ENCODE assay signal across 26 mouse cellular contexts in the genomic region with DNA sequence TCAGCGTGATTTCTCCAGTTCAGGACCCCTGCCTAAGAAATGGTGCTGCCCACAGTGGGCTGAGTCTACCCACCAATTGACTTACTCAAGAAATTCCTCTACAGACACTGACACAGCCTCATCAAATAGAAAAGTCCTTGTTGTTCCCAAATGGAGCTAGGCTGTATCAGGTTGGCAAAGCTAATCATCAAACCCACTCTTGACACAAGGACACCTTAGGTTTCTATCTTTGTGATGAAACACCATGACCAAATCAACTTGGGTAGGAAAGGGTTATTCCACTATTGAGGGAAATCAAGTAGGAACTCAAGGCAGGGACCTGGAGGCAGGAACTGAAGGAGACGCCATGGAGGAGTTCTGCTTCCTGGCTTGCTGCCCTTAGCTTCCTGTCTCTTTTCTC. TPM values are rescaled to one million over a fixed set of nuclear protein-coding genes. Genes with fewer than 3 reads are reported as not detected.
"Had no signal": no experiment of that assay in that cellular context is flagged by ENCODE, and none has a peak within 500 bp of the region (broad histone marks: within the 10 kb centered on the region; RNA-seq: fewer than 3 reads in every experiment).

A gene (plus strand): TSS at position 301 of the 400 bp plus-strand sequence.

- DNase-seq: lung, adult 18-20 months; lung, embryonic 14.5 days; lung, postnatal 10 days; lung, postnatal 4 days; midbrain, embryonic 14.5 days; retina, postnatal 1 day; right cerebral cortex, adult 18-20 months; right cerebral cortex, postnatal 25 days; right cerebral cortex, postnatal 4 days; spleen, adult 18-20 months; thymus, adult 2 months; thymus, postnatal 25 days; thymus, postnatal 4 days had no signal

- H3K36me3 ChIP-seq: midbrain, embryonic 10.5 days; midbrain, embryonic 12.5 days; neural tube, embryonic 13.5 days; neural tube, embryonic 15.5 days; stomach, embryonic 15.5 days had no signal

- H3K27ac ChIP-seq: midbrain, embryonic 10.5 days; midbrain, embryonic 12.5 days; neural tube, embryonic 13.5 days; neural tube, embryonic 15.5 days; stomach, embryonic 15.5 days; stomach, postnatal 0 days had no signal

- H3K4me3 ChIP-seq: midbrain, embryonic 10.5 days; midbrain, embryonic 12.5 days; myocyte; neural tube, embryonic 13.5 days; neural tube, embryonic 15.5 days; stomach, embryonic 15.5 days had no signal

RNA-seq across cellular contexts. Expression of the gene that starts here (rescaled TPM):
- total RNA-seq: megakaryocyte, adult 5-6 weeks; megakaryocyte-erythroid progenitor cell, adult 5-6 weeks had no signal
- polyA plus RNA-seq: liver, embryonic 16.5 days; lung, embryonic 14.5 days; lung, embryonic 16.5 days; midbrain, embryonic 10.5 days; midbrain, embryonic 12.5 days; midbrain, embryonic 14.5 days; midbrain, embryonic 16.5 days; myocyte; neural tube, embryonic 13.5 days; neural tube, embryonic 15.5 days; small intestine, adult 2 months; stomach, embryonic 15.5 days; thymus, adult 2 months had no signal
